Mouse (Mus musculus) hindbrain, embryonic 15.5 days (tissue): Measurements from ENCODE around the gene Fam76b. TPM values are rescaled to one million over a fixed set of nuclear protein-coding genes. Genes with fewer than 3 reads are reported as not detected.

Source experiments
- ATAC-seq: fragments of 200-750 bp; cut with Nextera tagmentation; 2 replicates; pipeline ENCODE4 v1.8.0; 2017; ENCODE audit warnings: low read depth, moderate number of reproducible peaks, moderate TSS enrichment; ENCODE audit not compliant: low FRiP score
- H3K27ac ChIP-seq: fragments of 300-500 bp; sonication (generic); replicated peaks from 2 replicates; pipeline ENCODE4 v1.5.1; 2015; ENCODE audit warnings: mild to moderate bottlenecking, inconsistent platforms
- H3K27me3 ChIP-seq: fragments of 300-500 bp; sonication (generic); 2 replicates; pipeline ENCODE4 v1.6.1; 2015; ENCODE audit warnings: control low read depth, inconsistent platforms
- H3K36me3 ChIP-seq: fragments of 300-500 bp; sonication (generic); 2 replicates; pipeline ENCODE4 v1.6.1; 2015; ENCODE audit warnings: control low read depth, inconsistent platforms
- H3K4me1 ChIP-seq: fragments of 300-500 bp; sonication (generic); replicated peaks from 2 replicates; pipeline ENCODE4 v1.6.1; 2015; ENCODE audit warnings: control low read depth, inconsistent platforms
- H3K4me2 ChIP-seq: fragments of 300-500 bp; sonication (generic); 2 replicates; pipeline ENCODE4 v1.6.1; 2015; ENCODE audit warnings: moderate library complexity, mild to moderate bottlenecking, inconsistent platforms
- H3K4me3 ChIP-seq: fragments of 300-500 bp; sonication (generic); 2 replicates; pipeline ENCODE4 v1.5.1; 2015; ENCODE audit warnings: mild to moderate bottlenecking, inconsistent platforms
- H3K9ac ChIP-seq: fragments of 300-500 bp; sonication (generic); 2 replicates; pipeline ENCODE4 v1.6.1; 2015; ENCODE audit warnings: inconsistent platforms
- H3K9me3 ChIP-seq: fragments of 300-500 bp; sonication (generic); 2 replicates; pipeline ENCODE4 v1.6.1; 2016; ENCODE audit warnings: control low read depth, inconsistent platforms
- WGBS: fragments of 180-500 bp; shearing (Covaris S2); methylation state at CpG from one replicate; pipeline ENCODE4 v1.1.7; 2015; 5-methylcytosine and 5-hydroxymethylcytosine counted together
- polyA plus RNA-seq: library from polyadenylated mRNA; unstranded; fragments of >200 nt; fragmentation: Nextera tagmentation; extraction: Ambion mirVana; gene quantifications from 2 replicates; pipeline ENCODE4 v1.2.1, GENCODE M21; 2015

Gene Fam76b
- polyA plus RNA-seq, 1 experiment from 2014 or later: 19.1 TPM

DNA sequence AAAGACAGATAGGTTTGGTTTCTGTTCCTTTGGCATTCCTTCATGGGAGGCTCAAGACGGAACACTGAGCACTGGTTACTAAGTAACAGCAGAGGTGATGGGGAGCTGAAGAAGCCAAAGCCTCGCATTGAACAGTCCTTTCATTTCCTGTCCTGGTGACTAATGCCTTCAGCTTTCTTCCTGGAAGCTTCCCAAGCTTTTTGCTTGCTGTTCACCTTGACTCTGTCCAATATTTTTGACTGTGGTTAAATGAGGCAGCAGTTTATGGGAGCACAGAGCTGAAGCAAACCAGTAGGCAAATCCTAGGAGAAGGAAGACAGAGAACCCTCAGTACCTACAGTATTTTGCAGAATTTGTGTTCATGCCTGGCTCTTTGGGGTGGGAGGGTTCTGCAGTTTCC is 47.8 kb downstream of the Fam76b start:
- no peaks in the 10 kb centered on the region for H3K27me3 ChIP-seq
- no peak overlapping the region for H3K9ac ChIP-seq
- no peaks in the 10 kb centered on the region for H3K4me1 ChIP-seq
- H3K27ac ChIP-seq: no peak overlapping the region
- no peak for ATAC-seq
- no peak overlapping the region for H3K4me2 ChIP-seq
- no peak overlapping the region for H3K4me3 ChIP-seq
- H3K36me3 ChIP-seq: no peaks in the 10 kb centered on the region
- WGBS: 49% methylated on average over 2 of the region's 2 CpGs
- no peaks in the 10 kb centered on the region for H3K9me3 ChIP-seq

DNA sequence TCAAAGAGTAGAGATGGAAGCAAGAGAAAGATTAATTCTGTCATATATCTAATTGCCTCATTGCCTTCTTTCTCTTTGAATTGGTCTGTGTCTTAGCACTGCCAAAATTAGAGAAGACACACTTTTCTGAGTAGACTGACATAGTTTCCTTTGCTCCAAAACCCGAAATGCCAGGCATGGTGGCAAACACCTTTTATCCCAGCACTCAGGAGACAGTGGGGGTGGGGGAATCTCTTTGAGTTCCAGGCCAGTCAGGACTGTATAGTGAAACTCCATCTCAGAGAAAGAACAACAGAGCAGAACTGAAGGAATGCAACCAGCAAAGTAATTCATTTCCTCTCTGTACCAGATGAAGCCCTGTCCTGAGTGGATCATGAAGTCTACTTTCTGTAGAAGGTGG is 53.2 kb downstream of the Fam76b start:
- H3K4me2 ChIP-seq: no peak overlapping the region
- no peaks in the 10 kb centered on the region for H3K36me3 ChIP-seq
- H3K4me3 ChIP-seq: no peak overlapping the region
- no peak for ATAC-seq
- no peaks in the 10 kb centered on the region for H3K9me3 ChIP-seq
- no peak overlapping the region for H3K27ac ChIP-seq
- 70% methylated on average over 1 of the region's 1 CpGs for WGBS
- no peaks in the 10 kb centered on the region for H3K4me1 ChIP-seq
- H3K27me3 ChIP-seq: no peaks in the 10 kb centered on the region
- H3K9ac ChIP-seq: no peak overlapping the region

DNA sequence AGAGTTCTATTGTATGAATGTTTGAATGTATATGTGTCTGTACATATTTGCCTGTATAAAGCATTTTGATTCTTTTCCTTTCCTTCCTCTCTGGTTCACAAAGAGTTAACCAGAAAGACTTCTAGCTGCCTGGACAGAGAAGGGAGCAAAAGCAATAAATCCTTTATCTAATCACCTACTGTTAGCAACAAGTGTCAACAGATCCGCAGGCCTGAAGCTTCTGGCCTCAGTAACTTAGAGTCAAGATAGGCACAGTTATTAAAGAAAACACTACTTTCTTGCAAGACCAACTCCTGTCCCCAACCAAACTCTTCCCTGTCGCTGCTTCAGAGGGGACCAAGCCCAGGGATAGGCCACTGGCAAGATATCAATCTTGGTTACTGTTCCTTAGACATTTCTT is 55.0 kb downstream of the Fam76b start:
- Histone ChIP-seq H3K4me2 (no peak overlapping the region), H3K27me3 (no peaks in the 10 kb centered on the region), H3K9ac (no peak overlapping the region), H3K4me1 (no peaks in the 10 kb centered on the region), H3K4me3 (no peak overlapping the region), H3K36me3 (no peaks in the 10 kb centered on the region), H3K27ac (no peak overlapping the region), H3K9me3 (no peaks in the 10 kb centered on the region)
- ATAC-seq: no peak
- WGBS: 52% methylated on average over 2 of the region's 2 CpGs

DNA sequence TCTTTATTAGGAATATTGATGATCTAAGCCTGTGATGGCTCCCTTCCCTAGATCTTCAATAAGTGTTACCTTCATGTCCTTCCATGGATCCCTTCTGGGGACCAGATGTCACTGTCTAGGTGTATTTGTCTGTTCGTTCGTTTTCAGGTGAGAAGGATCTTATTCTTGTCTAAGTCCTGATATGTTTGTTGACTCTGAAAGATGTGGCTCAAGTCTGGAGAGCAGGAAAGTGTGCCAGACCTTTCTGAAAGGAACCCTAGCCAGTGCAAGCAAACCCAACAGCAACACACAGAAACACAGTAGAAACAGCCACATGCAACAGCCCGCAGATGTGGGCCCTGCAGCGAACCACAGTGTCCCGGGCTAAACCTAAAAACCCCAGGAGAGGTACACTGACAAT is 61.5 kb downstream of the Fam76b start:
- Histone ChIP-seq H3K36me3 (no peaks in the 10 kb centered on the region), H3K4me2 (no peak overlapping the region), H3K9me3 (no peaks in the 10 kb centered on the region), H3K4me3 (no peak overlapping the region), H3K27ac (no peak overlapping the region), H3K9ac (no peak overlapping the region), H3K4me1 (0 out of 2 replicates have a peak, but pooled peaks cover 6% of the 10 kb centered on the region), H3K27me3 (no peaks in the 10 kb centered on the region)
- ATAC-seq: no peak
- 81% methylated on average over 5 of the region's 5 CpGs for WGBS

DNA sequence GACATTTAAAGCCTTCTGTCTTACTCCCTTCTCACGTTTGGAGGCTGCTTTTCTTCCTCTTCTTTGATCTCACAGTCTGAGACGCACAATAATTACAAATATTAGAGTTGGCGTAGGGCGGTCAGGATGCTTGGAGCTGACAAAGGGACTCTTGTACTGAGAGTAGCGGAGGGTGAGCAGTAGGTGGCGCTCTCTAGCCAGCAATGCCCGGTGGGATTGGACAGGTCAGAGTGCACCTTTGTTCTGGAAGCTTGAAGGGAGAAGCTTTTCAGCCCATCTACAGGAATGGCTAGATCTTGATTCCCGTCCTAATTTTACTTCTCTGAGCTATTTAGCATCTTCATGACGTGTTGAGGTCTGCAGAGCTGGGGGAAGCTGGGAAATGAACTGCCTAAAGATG is 62.1 kb downstream of the Fam76b start:
- H3K27me3 ChIP-seq: no peaks in the 10 kb centered on the region
- H3K4me3 ChIP-seq: no peak overlapping the region
- 0 out of 2 replicates have a peak, but pooled peaks cover 6% of the 10 kb centered on the region for H3K4me1 ChIP-seq
- H3K9me3 ChIP-seq: no peaks in the 10 kb centered on the region
- no peak overlapping the region for H3K9ac ChIP-seq
- no peak overlapping the region for H3K4me2 ChIP-seq
- WGBS: 5% methylated on average over 9 of the region's 9 CpGs
- H3K27ac ChIP-seq: no peak overlapping the region; the same call in 1 of the 2 replicates
- no peaks in the 10 kb centered on the region for H3K36me3 ChIP-seq
- peak; percentile 93 for ATAC-seq

DNA sequence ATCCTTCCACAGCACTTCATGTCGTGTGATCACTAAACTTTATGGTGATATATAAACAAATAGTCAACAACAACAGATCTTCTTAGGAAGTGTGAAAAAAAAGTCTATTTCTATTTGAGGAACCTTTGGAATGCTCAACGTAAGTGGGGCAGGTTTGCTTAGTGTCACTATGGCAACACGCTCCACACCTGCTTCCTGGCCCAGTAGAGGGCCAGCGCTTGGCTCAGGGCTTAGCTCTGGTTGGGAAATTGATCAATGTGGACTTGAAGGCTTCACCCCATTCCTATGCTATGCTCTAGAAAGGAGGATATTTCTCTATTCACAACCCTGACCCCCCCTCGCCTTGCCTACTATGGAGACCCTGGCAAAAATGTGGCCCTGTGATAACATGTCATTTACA is 62.7 kb downstream of the Fam76b start:
- Histone ChIP-seq H3K9ac (no peak overlapping the region), H3K4me2 (no peak overlapping the region), H3K27me3 (no peaks in the 10 kb centered on the region), H3K4me3 (no peak overlapping the region), H3K27ac (no peak overlapping the region), H3K9me3 (no peaks in the 10 kb centered on the region), H3K36me3 (no peaks in the 10 kb centered on the region), H3K4me1 (0 out of 2 replicates have a peak, but pooled peaks cover 6% of the 10 kb centered on the region)
- 48% methylated on average over 5 of the region's 5 CpGs for WGBS
- ATAC-seq: peak; percentile 55

DNA sequence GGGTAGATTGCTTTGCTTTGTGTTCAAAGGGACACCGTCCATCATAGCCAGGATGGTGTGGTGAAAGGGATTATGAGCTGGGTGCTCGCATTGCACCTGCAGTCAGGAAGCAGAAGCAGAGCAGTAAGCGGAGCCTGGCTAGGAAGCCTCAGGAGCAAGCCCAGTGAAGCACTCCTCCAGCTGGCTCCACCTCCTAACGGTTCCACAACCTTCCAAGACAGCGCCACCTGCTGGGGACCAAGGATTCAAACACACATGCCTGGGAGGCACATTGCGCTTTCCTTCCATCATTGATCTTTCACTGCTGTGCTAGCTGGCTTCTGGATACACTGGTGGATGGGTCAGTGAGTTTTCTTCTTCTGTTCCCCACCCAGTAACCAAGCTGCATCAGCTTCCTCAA is 64.4 kb downstream of the Fam76b start:
- Histone ChIP-seq H3K4me1 (peaks cover 19% of the 10 kb centered on the region), H3K9me3 (no peaks in the 10 kb centered on the region), H3K4me3 (no peak overlapping the region), H3K27me3 (no peaks in the 10 kb centered on the region), H3K9ac (no peak overlapping the region), H3K27ac (no peak overlapping the region), H3K36me3 (no peaks in the 10 kb centered on the region), H3K4me2 (no peak overlapping the region)
- ATAC-seq: no peak
- 94% methylated on average over 6 of the region's 6 CpGs for WGBS

DNA sequence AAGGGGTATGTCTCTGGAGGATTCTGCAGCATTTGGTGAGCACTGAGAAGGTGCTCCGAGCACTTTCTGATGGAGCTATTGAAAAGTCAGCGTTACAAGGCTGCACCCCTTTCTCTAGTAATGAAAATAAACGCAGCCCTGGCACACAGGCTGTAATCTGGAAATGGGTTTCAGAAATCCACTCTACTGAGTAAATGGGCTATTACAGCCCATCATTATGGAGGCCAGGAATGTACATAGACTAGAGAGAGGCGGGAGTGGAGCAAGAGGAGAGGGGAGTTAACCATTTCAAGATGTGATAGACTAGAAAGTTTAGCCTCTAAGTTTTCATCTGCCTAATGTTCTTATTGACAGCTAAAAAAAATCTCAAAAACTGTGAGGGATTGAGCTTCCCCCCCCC is 65.5 kb downstream of the Fam76b start:
- no peak for ATAC-seq

DNA sequence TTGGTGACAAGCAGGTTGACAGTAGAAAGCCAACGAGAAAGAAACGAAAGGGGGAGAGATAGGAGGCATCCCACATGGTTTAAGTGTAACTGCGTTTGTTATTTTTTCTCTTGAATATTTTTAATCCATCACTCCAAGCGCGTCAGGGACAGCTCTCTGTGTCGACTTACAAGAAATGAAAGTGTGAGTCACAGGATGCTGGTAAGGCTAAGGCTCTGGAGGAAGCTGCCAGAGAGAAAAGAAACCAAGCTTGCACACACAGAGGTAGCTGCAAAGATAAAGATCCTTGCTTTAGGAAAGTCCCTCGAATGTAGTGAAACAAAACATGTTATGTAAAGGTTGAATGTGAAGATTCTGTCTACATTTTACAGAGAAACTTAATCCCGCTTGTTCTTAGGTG is 67.0 kb downstream of the Fam76b start:
- Histone ChIP-seq H3K4me1 (peaks cover 25% of the 10 kb centered on the region), H3K27ac (no peak overlapping the region), H3K4me3 (no peak overlapping the region), H3K9me3 (no peaks in the 10 kb centered on the region), H3K4me2 (no peak overlapping the region), H3K36me3 (no peaks in the 10 kb centered on the region), H3K27me3 (no peaks in the 10 kb centered on the region), H3K9ac (no peak overlapping the region)
- ATAC-seq: no peak
- WGBS: 74% methylated on average over 8 of the region's 8 CpGs

More for the DNA sequence above, 65.5 kb downstream of the Fam76b start:
- H3K9me3 ChIP-seq: no peaks in the 10 kb centered on the region
- no peak overlapping the region for H3K27ac ChIP-seq
- H3K9ac ChIP-seq: no peak overlapping the region
- H3K4me2 ChIP-seq: no peak overlapping the region
- WGBS: 75% methylated on average over 4 of the region's 4 CpGs
- no peak overlapping the region for H3K4me3 ChIP-seq
- no peaks in the 10 kb centered on the region for H3K27me3 ChIP-seq
- no peaks in the 10 kb centered on the region for H3K36me3 ChIP-seq
- peaks cover 19% of the 10 kb centered on the region for H3K4me1 ChIP-seq

DNA sequence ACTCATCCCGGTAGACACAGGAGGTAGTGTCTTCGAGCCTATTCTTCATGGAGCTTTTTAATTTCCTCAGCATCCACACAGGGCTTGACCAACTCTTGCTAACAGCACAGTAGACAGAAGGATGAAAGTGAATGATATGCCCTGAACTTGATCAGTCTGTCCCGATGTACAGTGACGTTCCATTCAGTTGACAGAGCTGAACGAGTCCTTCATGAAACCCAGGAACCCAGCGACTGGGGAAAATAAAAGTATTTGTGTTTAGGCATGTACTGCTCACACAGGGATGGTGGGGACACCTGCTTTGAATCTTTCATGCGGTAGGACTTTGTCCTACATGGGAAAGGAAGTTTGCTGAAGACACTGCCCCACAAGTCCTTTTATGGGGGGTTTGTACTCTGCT is 67.4 kb downstream of the Fam76b start:
- no peak overlapping the region for H3K27ac ChIP-seq

DNA sequence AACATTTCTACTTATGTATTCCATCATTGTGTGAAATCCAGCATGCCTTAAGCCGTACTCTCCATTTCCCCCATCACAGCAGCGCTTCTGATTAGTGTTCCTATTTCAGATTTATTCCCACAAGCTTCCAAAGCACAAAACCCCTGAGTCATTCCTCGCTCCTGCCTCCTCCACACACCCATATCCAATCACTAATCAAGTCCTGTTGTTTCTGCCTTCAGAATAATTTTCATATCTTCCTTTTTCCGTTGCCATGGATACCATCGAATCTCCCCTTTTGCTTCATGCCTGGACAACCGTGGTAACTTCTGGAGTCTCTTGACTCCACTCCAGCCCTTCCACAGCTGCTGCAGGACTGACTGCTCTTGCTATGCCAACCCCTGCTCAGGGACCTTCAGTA is 68.5 kb downstream of the Fam76b start:
- Histone ChIP-seq H3K27ac (peak overlapping the region; percentile 69), H3K4me2 (no peak overlapping the region), H3K4me1 (peaks cover 21% of the 10 kb centered on the region), H3K27me3 (no peaks in the 10 kb centered on the region), H3K9me3 (no peaks in the 10 kb centered on the region), H3K4me3 (no peak overlapping the region), H3K9ac (no peak overlapping the region), H3K36me3 (no peaks in the 10 kb centered on the region)
- peak; percentile 23 for ATAC-seq
- WGBS: 44% methylated on average over 6 of the region's 6 CpGs

More for the DNA sequence above, 67.4 kb downstream of the Fam76b start:
- Histone ChIP-seq H3K9me3 (no peaks in the 10 kb centered on the region), H3K36me3 (no peaks in the 10 kb centered on the region), H3K4me2 (no peak overlapping the region), H3K4me1 (peaks cover 25% of the 10 kb centered on the region), H3K27me3 (no peaks in the 10 kb centered on the region), H3K9ac (no peak overlapping the region), H3K4me3 (no peak overlapping the region)
- ATAC-seq: no peak
- WGBS: 87% methylated on average over 7 of the region's 7 CpGs

DNA sequence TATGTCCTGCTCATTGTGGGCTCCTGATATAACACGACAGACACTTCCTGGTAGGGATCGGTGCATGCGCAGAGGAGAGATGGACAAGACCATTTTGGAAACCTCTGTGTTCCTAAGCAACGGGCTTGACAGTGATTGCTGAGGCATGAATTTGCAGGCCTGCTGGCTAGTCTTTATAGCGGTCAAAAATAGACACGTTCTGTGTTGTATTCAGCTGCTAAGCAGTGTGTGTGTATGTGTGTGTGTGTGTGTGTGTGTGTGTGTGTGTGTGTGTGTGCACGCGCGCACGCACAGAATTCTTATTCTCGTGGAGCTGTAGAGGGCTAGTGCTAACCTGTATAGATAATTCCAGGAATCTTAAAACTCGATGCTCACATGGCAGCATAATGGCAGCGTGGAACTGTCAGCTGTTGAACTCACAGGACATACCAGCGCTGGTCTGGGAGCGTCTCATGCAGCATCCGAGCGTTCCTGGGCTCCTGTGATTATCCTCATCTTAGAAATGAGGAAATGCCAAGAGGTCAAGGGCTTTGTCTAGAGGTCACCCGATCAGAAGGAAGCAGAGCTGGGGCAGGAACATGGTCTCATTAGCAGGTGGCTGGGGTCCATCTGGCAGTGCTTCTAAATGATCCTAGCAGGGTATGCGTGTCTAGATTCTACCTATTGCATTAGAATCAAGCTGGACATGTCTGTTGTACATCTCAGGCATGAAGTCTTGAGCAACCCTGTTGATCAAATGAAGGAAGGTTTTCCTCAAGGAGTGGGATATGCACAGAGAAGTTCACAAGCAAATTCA is 71.2 kb downstream of the Fam76b start:
- Histone ChIP-seq H3K4me1 (peaks cover 19% of the 10 kb centered on the region), H3K4me3 (no peak overlapping the region), H3K4me2 (0 out of 2 replicates have a peak overlapping the region, but pooled peaks have one; percentile 16), H3K9ac (no peak overlapping the region), H3K36me3 (no peaks in the 10 kb centered on the region), H3K27me3 (no peaks in the 10 kb centered on the region), H3K9me3 (no peaks in the 10 kb centered on the region), H3K27ac (peak overlapping the region; percentile 69)
- peak; percentile 76 for ATAC-seq
- 51% methylated on average over 19 of the region's 19 CpGs for WGBS

DNA sequence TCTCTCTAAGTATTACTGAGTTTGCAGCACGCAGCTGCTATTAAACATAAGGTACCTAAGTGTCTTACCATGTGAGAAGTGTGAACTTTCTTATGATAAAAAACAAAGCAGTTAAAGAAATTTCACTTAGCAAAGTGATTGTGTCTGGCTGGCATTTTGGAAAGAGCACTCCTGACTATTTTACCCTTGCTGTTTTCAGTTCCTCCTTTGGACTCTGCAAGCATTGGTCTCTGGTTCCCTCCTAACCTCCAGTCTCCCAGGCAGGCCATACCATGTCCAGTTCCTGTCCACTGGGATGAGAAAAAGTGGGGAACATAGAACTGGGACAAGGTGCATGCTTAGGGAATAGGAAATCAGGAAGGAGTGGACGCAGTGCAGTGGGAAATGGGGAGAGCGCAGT is 74.5 kb downstream of the Fam76b start:
- no peak overlapping the region for H3K4me2 ChIP-seq
- no peaks in the 10 kb centered on the region for H3K9me3 ChIP-seq
- WGBS: 95% methylated on average over 3 of the region's 3 CpGs
- H3K9ac ChIP-seq: no peak overlapping the region
- no peak overlapping the region for H3K27ac ChIP-seq
- peaks cover 5% of the 10 kb centered on the region; the same call in 1 of the 2 replicates for H3K4me1 ChIP-seq
- no peaks in the 10 kb centered on the region for H3K36me3 ChIP-seq
- no peaks in the 10 kb centered on the region for H3K27me3 ChIP-seq
- H3K4me3 ChIP-seq: no peak overlapping the region
- no peak for ATAC-seq
